Mouse (Mus musculus) right cerebral cortex, adult 2 months (tissue): ENCODE measurements around the gene Opn3.

Source experiments
- DNase-seq, 2 experiments: peaks; one replicate each; pipeline ENCODE4 v3.0.0; 2021 to 2022; ENCODE audit warnings: low spot score in 2 of 2

Gene Opn3

DNA sequence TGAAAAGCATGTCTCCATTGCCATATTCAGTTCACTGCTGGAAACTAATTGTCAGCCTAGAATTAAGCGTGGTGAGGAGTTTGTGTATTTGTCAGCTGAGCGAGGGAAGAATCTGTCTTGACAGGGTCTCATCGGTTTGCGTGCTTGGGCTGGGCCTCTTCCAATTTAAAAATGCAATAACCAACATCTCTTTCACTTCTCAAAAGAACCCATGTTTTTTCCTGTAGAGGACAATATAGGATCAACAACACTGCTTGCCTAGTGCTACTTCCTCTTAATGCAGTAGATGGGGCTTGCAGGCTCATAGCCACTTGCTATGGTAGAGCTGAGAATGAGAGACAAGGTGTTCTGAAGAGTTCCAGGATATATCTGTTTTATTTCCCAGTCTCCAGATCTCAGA lies 32.7 kb downstream of the Opn3 start:
- DNase-seq: no peak

DNA sequence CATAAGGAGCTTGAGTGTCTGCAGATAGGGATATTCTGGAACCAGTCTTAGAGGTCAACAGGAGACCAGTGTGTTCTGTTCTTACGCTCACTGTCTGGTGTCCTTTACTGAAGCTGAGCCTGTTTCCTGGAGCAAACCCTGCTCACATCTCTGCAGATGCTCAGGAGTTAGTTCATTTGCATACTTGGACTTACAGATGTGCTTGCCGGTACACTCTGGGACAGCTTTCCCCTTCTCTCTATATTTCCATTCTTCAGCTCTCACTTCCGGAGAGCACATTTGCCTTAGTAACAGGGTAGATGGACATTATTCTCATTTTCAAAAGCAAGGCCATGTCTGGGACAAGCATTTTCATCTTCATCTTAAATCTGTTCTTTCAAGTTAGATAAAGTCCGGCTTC lies 44.0 kb downstream of the Opn3 start:
- no peak for DNase-seq

DNA sequence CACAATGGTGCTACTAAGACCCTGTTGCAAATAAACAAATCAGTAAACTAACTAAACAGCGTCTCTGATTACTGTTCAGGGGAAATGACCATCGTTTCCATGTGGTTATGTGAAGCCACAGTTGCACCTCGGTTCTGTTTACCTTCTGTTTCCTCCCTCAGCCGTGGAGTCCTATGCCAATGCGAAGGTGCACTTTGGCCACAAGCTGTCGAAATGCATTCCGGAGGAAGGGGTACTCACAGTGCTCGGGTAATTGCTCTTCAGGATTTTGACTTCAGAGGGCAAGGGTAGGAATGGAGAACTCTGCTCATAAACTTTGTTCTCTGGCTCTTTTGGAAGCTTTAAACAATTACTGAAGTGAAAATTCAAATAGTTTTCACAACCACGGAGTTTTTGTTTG lies 45.6 kb downstream of the Opn3 start:
- no peak for DNase-seq

DNA sequence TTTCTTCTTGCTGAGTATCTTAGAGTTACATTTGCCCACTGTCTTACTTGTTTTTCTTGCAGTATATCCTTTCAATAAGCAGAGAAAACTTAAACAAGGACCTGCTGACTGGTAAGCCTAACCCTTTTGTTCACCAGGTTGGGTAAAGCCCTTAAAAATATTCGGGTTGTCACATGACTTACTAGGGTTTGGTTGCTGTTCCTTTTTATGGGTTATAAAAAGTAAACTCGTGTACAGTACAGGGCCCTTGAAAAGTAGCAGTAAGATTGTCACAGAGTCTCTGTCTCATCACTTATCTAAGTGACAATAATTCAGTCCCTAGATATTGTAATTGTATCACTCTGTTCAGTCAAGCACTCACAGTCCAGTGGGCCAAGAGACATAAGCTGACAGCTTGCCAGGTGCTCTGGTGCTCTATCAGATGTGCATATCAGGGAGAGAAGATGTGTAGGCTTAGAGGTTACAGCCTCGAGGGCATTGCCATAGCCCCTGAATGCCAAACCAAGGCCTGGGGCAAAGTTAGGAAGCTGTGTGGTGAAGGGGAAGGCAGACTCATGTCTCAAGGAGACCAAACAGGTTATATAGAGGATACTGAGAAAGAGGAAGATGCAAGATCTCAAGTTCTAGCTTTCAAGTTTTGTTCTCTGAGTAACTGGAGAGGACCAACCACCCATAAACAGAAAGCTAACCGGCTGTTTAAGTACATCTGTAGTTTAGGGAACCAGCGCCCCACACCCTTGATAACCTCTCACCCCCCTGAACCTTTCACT lies 48.9 kb downstream of the Opn3 start:
- no peak for DNase-seq

DNA sequence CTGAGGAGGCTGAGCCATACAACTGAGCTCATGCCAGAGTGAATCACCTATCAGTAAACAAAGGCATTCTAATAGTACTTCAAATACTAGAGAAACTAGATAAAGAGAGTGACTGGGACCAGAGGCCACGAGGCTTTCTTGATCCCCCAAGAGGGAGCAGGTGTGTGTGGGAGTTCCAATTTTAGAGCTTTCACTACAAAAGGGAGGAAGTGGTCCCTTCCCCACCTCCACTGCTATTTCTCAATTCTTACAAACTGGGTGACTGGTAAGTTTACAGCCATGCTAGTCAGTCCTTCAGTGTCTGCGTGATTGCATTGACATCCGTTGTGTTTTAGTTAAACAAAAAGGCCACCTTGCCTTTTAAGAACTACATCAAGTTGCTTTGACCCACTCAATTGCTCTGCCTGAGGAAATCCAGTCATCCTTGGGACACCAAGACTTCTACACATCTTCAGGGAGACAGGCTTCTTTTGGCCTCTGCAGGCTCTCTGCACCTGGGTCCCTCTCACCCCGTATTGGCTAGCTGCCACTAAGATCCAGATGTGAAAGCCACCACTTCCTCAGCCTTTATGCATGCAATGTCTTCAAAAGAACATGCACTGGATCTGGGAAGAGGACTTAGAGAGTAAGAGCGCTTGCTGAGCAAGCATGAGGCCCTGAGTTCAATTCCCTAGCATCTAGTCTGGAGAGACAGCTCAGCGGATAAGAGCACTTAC lies 52.0 kb downstream of the Opn3 start:
- DNase-seq: no peak

DNA sequence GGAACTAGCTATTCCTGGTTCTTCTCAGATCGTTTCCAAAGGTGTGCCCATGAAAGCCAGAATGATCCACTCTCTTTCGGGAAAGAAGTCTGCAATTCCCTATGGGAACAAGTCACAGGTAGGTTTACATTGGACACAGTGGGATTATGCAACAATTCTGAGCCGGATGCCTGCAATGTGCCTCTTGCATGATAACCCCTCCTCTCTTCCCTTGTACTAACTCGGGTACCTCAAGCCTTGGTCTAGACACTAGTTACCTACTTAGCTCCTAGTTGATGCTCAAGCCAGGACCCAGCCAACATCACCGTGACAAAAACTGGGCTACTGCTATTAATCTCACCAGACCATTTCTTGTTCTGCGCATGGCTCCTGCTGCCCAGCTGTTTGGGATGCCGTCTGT lies 53.5 kb downstream of the Opn3 start:
- no peak for DNase-seq

DNA sequence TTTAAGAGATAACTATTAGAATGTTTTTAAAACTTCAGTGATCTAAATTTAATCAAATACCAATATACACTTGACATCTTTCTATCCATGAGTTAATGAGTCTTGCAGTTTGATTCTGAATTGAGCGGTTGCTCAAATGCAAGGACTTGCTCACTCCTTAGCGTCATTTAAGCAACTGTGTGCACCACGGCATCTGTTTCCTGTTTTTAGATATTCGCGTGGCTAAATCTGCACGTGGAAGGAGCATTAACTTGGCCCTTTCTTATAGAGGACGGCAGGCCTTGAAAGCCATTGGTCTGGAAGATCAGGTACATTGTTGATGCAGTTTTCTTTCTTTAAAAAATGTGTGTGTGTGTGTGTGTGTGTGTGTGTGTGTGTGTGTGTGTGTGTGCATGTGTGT lies 54.9 kb downstream of the Opn3 start:
- no peak for DNase-seq

DNA sequence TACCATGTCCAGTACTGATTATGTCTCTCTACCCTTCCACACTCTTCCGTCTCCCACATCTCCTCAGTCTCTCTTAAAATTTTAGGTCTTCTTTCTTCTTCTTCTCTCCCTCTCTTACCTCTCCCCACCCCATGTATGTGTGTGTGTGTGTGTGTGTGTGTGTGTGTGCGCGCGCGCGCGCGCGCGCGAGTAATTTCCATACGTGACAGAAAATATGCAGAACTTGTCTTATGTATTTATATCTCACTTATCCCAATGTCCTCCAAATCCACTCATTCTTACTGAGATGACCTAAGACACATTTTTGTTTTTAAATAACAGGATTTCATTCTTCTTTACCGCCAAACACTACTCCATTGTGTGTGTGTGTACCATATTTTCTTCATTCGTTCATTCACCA lies 60.1 kb downstream of the Opn3 start:
- DNase-seq: no peak

DNA sequence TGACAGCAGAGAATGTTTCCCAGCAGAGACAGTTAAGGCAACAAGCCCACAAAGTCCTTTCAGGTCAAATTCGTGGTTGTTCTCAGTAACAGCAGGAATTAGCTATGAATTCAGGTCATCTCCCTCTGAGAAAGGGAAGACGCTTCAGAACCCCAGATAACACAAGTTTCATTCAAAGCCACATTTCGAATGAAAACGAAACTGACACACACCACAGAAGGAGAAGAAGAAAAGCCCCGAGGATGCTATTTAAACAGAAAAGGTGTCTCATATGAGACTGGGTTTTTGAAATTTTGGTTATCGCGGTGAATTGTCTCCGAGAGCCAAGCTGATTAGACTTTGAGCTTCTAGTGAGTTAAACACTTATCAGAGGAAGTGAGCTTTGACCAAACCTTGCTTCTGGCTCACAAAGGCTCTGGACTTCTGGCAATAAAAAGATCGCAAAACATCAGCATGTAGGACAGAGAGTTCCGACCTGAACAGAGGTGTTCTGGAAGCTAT lies 60.8 kb downstream of the Opn3 start:
- DNase-seq: no peak

DNA sequence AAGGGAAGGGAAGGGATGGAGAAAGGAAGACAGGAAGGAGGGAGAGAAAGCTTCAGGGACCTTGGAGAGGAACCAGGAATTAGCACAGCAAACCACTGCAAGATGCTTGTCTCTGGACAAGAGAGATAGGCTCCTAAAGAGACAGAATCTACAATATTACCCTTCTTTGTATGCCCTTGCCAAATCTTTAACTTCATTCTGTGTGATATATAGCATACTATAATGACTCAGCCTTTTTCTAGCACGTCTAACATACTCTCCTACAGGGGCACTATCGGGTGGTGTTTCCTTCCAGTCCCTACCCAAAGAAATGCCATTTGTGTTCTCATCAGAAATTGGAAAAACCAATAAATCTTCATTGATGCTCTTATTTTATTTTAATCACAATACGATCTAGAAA lies 61.5 kb downstream of the Opn3 start:
- DNase-seq: no peak

DNA sequence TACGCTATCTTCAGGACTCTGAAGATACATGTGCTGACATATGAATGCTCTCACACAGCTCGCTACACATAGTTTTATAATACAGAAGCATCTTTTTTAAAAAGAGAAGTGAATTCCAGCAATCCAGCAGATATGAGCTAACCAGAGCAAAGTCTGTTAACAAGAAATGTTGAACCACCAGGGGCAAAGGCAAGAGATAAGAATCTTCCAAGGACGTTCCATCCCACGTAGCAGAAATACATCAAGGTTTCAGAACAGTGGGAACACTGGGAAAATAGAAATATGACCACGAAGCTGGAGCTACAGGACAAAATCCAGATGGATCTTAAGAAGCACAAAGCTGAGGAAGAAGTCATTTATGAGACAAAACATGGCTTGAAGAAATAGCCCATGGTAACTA lies 62.2 kb downstream of the Opn3 start:
- no peak for DNase-seq

DNA sequence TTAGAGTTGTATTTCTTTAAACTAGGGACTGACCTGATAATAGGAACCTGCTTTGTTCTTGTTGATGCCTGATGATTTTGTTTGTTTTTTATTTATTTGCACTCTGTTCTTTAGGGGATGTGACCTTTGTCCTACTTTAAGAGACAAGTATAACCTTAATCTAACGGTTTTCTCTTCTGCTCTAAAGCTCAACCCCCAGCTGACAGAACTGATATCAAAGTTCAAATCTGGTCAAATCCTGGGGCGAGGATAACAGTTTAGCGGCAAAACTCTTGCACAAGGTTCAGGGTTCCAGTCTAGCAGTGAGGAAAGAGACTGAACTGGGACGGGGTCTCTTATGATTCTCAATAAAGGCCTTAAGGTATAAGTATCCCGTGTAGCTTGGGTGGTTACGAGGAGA lies 63.3 kb downstream of the Opn3 start:
- no peak for DNase-seq

DNA sequence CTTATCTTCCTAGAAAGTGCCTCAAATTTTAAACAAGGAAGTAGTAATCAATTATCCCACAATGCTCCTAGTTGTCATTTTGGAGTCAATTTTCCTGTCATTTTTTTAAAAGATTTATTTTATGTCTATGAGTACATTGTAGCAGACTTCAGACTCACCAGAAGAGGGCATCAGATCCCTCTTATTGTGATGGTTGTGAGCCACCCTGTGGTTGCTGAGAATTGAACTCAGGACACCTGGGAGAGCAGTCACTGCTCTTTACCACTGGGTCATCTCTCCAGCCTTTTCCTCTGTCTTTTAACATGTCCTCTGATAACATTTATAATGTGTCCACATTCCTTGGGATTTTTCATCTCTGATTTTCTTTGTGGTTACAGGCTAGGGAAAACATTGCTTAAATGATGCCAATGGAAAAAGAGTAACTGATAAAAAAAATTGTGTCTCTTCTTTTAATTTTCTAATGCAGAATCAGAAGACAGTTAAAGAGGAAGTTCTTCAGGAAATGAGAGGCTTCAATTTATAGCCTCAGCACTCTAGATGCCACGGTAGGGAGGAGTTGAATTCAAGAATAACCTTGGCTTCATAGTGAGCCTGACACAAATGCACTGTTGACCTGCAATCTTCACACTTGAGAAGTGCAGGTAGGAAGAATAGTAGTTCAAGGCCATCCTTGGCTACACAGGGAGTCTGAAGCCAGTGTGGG lies 66.4 kb downstream of the Opn3 start:
- peak in 1 of 2 experiments; percentile 35 for DNase-seq

DNA sequence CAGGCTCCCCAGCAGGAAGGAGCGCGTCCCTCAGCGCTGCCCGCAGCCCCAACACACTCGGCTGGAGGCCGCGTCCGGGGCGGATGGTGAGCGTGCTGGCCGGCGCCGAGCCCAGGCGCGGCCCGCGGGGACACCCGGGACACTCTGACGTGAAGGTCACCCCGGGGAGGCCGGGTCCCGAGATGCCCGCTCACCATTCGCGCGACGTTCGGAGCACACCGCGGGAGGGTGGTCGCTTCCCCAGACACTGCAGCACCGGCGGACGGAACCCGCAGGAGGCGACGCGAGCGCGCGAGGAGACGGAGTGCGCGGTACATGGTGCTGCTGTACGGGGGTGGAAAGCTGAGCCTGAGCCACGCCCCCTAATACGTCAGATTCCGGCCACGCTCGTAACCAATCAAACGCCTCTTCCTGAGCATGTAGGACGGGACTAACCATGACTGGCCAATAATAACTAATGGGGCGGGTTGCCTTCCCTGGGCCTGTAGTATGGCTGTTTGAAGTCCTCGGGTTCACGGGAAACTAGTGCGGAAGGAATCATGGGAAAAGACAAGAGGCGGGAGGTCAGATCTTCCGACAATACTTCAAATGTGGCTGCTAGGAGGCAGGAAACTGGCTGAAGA lies 67.2 kb downstream of the Opn3 start, which contains the start of gene Fh1:
Fh1 (minus strand) TSS at position 379 of the 623 bp plus-strand sequence.
- peak; percentile 95 to 98 for DNase-seq

DNA sequence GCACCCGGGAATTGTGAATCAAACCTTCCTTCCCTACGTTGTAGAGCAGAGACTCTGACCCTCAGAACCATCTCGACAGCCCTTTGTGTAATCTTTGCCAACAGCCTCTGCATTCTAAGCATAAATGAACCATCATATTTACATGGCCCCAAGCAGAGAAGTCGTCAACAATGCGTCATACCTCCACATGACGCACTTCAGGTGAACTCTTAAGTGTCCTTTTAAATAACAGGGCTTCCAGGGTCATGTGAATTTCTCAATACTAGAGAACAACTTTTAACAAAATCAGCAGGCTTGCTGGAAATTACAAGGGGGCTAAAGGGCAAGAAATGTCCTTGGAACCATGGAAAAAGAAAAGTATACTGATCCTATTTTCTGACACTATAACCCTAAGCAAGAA lies 68.9 kb downstream of the Opn3 start:
- no peak for DNase-seq

DNA sequence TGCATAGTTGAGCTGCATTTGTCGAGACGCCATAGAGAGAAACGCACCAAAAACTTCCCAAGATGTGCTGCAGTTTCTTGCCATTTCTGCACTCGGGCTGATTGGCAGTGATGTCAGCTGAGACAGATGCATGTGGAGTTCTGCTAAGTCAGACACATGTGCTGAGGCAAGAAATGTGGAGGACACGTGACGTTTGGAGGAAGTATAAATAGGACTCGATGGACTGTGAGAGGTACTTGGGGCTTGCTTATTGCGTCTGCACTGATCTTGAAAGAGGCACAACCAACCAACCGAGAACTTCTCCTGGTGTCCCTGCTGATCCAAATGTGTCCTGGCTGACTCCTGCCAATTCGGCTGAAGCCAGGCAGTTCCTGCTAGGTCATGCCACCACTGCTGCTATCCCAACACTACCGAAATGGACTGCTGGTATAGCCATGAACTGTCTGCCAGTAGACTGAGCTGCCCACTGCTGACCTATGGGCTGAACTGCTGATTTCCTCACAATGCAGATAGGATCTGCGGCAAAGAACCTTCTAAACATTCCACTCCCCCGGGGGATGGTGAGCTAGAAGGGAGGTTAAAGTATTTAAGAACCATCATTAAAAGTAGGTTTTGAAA lies 72.7 kb downstream of the Opn3 start, which contains the start of gene Kmo:
Kmo (plus strand) TSS at position 568 of the 618 bp plus-strand sequence.
- no peak for DNase-seq

DNA sequence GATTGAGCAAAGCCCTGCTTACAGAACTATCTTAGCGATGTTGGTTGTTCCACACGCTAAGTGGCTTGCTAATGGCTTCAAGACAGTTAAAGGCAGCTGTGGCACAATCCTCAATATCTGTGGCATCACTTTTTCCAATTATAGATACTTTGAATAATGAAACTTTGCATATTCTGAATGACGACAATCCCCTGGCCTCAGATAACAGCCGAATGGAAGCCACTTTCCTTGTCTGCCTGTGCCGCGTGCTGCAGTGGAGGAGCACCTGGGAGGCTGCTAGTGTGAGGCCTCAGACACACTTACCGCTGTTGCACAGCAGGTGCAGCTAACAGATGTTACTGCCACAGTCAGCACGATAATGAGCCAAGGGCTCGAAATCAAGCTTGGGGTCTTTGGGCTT lies 77.6 kb downstream of the Opn3 start:
- no peak for DNase-seq
